Mouse (Mus musculus) kidney, postnatal 4 days (tissue): ENCODE results near the gene Lbhd2.

ENCODE experiments used
- DNase-seq, 2 experiments: peaks; one replicate each; pipeline ENCODE4 v3.0.0; 2021; ENCODE audit warnings: mixed read lengths in 2 of 2

The Lbhd2 gene

GRCm38 (mm10) chr12:111409583-111409982, 3.0 kb downstream of the Lbhd2 start:
- peak in 1 of 2 experiments; percentile 21 for DNase-seq

- DNase-seq = peak in 1 of 2 experiments; percentile 10
Measured at GRCm38 (mm10) chr12:111411631-111412355, 5.2 kb downstream of the Lbhd2 start.

- DNase-seq = peak; percentile 53 to 67
Measured at GRCm38 (mm10) chr12:111412581-111413284, 6.1 kb downstream of the Lbhd2 start.

DNA sequence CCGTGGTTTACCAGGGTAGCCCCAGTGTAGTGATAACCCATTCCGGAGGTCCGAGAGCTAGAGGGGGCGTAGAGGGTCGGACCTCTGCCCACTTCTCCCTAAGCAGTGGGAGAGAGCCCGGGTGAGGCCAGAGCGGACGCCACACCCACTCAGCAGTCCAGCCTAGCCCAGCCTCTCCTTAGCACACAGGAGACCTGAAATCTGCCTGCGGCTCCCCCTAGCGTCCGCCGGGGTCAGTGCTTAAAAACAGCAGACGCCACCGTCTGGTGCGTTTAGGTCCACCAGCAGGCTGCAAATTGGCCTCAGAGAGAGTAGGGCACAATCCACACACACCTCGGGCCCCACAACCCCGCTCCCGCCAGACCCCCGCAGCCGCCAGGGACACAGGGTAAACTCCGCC, 6.7 kb downstream of the Lbhd2 start:
- peak; percentile 95 to 96 for DNase-seq

GRCm38 (mm10) chr12:111416921-111417779, 10.5 kb downstream of the Lbhd2 start, which contains the start of gene Exoc3l4:
Gene Exoc3l4 (plus strand): TSS chr12:111417017.
- DNase-seq = peak; percentile 66 to 77

GRCm38 (mm10) chr12:111419918-111420317, 13.3 kb downstream of the Lbhd2 start:
- no peak for DNase-seq

DNA sequence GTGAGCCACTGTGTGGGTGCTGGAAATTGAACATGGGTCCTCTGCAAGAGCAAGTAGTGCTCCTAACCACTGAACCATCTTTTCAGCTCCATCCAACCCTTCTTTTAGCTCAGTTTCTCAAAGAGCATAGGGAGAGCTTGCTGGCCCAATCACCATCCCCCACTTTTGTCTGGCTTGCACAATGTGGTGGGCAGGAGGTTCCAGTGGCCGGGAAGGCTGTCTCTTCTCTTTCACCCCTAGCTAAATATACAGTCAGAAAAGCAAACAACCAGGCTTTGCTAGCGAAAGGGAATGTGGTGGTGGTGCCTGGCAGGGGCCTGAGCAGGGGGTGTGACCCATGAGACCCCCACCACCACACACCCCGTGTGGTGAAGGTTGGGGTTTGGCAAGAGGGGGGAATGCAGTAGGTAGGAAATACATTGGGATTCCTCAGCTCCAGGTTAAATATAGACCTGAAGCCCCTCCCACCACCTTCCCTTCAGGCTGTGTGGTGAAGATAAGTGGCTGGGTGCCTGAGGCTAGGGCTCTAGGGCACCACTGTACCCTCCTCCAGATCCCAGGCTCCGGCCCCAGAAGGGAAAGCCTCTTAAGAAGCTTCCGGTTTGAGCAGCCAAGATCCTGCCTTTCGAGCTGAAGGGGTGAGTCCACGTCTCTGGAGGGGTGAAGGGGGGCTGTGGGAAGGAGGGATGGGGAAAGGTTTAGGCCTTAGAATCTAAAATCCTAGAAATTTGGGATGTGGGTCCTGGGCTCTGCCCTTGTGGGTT, 14.5 kb downstream of the Lbhd2 start:
- DNase-seq = peak in 1 of 2 experiments; percentile 52

GRCm38 (mm10) chr12:111422852-111423251, 16.2 kb downstream of the Lbhd2 start:
- DNase-seq = no peak

DNA sequence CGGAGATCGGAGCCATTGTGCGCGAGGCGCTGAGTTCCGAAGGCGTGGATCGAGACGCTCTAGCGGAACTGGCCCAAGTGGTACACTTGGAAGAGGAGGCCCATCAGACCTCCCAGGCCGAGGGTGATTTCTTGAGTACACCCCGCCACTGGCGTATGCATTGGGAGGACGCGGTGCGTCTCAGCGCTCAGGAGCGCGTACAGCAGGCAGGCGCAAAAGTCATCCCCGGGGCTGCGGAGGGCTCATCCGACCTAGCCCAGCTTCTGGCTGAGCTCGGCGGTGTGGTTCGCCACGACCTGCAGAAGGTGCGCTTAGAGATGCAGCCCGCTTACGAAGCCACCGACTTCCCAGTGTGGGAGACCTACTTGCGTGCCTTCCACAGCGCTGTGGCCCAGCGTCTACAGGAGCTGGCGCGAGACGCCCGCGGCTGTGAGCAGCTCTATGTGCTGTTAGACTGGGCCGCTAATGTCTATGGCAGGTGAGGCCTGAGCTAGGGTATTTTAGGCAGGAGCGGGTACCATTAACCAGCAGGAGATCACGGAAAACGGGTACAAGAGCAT, 17.0 kb downstream of the Lbhd2 start:
- DNase-seq = no peak

DNA sequence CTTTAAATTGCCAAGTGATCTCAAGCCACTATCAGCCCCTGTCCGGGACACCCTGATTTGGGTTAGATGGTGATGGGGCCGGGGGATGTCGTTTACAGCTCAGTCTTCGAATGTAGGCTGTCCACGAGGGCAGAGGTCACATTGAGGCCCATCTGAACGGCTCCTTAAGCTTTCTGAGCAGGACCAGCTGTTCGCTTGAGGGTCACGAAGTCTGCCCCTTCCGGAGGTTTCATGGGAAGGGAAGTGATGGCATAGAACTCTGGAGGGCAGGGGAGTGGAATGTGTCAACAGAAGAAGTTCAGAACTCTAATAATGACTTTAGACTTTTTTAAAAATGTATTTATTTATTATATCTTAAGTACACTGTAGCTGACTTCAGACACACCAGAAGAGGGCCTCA, 17.9 kb downstream of the Lbhd2 start:
- DNase-seq = no peak

DNA sequence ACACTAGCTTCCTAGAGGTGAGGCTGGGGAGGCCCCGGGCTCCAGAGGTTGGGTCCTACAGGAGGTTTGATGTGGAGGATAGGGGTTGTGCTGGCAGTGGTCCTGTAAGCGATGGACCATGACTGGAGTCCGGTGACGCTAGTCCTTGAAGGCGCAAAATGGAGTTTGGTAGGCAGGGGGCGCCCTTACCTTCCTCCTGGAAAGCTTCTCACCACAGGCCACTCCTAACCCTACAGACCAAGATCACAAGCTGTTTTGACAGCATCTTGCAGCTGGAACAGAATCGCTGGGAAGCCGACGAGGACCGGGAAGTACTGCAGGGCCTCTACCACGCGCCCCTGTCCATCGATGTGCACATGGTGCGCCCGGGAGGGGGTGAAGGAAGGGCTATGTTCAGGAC, 18.6 kb downstream of the Lbhd2 start:
- peak; percentile 97 to 98 for DNase-seq

DNA sequence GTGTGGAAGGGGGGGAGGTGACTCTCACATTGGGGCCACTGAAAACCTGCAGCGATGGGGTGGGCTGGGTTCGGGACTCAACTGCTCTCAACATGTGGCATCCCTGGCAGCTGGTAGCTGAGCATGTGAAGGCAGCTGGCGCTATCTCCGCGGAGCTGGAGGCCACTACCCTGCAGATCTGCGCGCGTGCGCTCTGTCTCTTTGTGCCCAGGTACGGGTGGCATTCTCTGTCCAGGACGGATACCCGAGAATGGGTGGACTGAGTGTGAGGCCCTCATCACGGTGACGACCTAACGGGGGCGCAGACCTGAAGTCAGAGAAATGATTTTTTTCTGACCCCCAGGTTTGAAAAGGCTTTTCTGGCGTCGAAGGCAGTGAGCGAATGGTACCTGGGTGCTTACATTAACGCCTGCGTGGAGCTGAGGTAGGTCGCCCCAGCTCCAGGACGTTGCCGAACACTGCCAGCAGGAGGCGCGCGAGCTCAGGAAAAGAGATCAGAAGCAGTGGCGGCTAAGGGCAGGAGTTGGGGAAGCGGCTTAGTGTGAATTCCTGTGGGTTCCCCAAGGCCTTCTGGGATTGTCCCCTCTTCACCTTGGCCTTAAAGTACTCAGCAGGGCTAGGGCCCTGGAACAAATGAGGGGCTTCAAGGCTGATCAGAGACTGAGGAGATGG, 19.3 kb downstream of the Lbhd2 start:
- DNase-seq = peak; percentile 96 to 98

DNA sequence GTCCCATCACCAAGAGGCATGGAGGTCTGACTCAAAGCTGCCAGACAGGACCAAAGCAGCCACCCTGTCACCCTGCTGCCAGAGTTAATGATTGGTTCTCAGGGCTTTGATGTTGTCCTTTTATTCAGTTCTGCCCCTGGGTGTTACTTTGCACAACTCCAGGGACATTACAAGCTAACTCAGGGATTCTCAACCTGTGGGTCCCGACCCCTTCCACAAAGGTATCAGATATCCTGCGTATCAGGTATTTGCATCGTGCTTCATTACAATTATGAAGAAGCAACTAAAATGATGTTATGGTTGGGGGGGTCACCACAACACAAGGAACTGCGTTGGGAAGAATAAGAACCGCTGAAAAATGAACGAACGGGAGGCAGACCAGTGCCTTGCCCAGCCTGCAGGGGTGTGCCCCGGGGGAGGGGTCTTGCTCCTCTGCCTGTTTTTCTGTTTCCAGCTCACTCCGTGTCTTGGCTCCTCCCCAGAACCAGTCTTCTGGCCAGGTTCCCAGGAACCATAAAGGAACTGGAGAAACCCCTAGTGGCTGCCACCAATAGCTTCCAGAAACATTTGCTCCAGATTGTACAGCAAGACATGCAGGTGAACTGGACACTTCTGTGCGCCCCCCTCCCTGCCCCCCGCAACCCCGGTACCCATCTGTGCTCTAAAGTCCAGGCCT, 21.0 kb downstream of the Lbhd2 start:
- DNase-seq = peak; percentile 73 to 85

DNA sequence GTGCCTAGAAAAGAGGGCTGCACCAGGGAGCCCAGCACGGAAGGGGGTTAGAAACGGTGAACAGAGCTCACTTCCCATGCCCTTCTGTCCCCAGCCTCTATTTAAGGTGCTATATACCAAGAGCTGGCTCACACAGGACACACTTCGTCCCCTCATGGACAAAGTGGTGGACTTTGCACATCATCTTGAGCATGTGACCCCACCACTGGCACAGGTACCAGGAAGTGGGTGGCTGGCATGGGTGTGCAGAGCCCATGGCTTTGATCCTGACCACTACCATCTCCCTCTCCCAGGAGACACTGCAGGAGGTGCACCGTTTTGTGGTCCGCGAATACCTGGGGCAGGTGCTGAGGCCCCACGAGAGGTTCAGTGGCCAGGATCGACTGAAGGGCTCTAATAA, 21.8 kb downstream of the Lbhd2 start:
- DNase-seq = peak in 1 of 2 experiments; percentile 46

- peak; percentile 72 to 80 for DNase-seq
Measured at GRCm38 (mm10) chr12:111428961-111429911, 22.6 kb downstream of the Lbhd2 start.

GRCm38 (mm10) chr12:111430049-111430867, 23.6 kb downstream of the Lbhd2 start:
- peak; percentile 71 to 81 for DNase-seq

- peak; percentile 68 to 79 for DNase-seq
Measured at GRCm38 (mm10) chr12:111430868-111431817, 24.5 kb downstream of the Lbhd2 start.
